Mouse (Mus musculus) right cerebral cortex, postnatal 4 days (tissue): ENCODE results near the gene Tmem255a.
A peak's percentile ranks its signal among the peaks of the same experiment; 100 is the strongest.

Source experiments
- DNase-seq: peaks from one replicate; pipeline ENCODE4 v3.0.0-alpha.2; 2022

Tmem255a gene

GRCm38 (mm10) chrX:38251851-38252571 lies at the start of gene Tmem255a:
Tmem255a (minus strand) TSS chrX:38252439.
- peak; percentile 17 for DNase-seq

- no peak for DNase-seq
These were observed 7.4 kb upstream of the Tmem255a start for GRCm38 (mm10) chrX:38259610-38260009.

- DNase-seq, result peak; percentile 16
These were observed 1.8 kb downstream of the Tmem255a start for GRCm38 (mm10) chrX:38250352-38250950.

- DNase-seq, result peak; percentile 58
These were observed 2.4 kb downstream of the Tmem255a start for GRCm38 (mm10) chrX:38249640-38250351.

DNA sequence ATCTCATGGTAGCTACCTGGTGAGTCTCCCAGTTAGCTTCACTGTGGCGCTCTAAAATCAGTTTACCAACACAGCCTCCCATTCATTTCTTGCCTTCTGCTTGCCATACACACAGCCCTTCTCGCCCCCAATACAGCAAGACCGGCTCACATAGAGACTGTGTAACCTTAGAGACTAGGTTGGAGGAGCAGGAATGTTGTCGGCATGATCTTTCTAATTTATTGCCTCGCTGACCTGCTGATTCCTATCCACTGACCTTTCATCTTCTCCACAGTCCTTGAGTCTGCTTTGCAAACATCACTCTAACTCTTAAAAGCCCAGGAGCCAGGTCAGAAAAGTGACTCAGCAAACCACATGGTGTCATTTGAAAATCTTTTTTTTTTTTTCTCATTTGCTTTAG lies 4.6 kb downstream of the Tmem255a start:
- no peak for DNase-seq

GRCm38 (mm10) chrX:38247108-38247507 lies 5.1 kb downstream of the Tmem255a start:
- no peak for DNase-seq

- peak; percentile 40 for DNase-seq
These were observed 14.5 kb downstream of the Tmem255a start for GRCm38 (mm10) chrX:38237731-38238130.

- no peak for DNase-seq
These were observed 22.4 kb downstream of the Tmem255a start for GRCm38 (mm10) chrX:38229888-38230287.

GRCm38 (mm10) chrX:38222757-38223156 lies 29.5 kb downstream of the Tmem255a start:
- no peak for DNase-seq

DNA sequence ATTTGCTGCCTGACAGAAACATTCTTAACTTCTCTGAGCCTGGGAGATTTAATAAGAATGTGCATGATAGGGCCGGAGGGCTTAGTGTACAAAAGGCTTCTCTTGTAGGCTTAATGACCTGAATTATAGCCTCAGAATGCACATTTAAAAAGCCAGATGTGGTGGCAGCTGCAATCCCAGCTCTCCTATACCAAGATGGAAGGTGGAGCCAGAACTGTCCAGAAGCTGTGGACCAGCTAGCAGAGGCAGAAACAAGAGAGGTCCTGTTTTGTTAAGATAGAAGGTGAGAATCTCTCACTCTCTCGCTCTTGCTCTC lies 34.6 kb downstream of the Tmem255a start:
- no peak for DNase-seq

GRCm38 (mm10) chrX:38216986-38217675 lies 35.1 kb downstream of the Tmem255a start:
- DNase-seq, result no peak

- DNase-seq, result no peak
These were observed 44.8 kb downstream of the Tmem255a start for GRCm38 (mm10) chrX:38207392-38207791.

DNA sequence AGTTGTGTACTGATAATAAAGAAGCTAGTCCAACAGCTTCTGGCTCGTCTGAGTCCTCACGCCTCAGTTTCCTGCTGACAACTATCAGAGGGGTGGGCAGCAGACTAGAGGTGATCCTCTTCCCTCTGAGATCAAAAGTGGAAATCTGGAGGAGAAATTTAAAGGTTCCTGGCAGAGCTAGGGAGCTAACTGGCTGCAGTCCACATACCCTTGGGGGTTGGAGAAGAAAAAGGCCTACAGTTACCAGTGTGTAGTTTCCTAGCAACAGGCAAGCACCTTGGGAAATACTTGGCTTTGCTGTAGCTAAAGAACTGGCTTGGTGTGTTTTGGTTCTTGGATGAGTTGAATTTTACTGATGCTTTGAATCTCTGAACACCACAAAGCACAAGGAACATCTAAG lies 50.4 kb downstream of the Tmem255a start:
- peak; percentile 6 for DNase-seq

DNA sequence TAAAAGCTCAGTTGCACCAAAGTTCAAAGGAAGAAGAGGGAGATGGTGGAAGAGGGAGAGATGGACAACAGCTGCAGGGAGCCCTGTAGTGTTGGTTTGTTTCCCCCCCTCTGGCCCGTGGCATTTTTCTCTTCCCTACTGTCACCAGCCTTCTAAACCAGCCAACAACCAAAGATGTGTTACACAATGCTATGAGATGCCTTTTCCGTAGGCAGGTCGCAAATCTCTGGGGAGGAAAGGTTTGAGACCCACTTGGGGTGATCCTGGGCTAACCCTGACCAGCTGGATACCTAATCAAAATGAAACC lies 61.8 kb downstream of the Tmem255a start:
- DNase-seq, result no peak

DNA sequence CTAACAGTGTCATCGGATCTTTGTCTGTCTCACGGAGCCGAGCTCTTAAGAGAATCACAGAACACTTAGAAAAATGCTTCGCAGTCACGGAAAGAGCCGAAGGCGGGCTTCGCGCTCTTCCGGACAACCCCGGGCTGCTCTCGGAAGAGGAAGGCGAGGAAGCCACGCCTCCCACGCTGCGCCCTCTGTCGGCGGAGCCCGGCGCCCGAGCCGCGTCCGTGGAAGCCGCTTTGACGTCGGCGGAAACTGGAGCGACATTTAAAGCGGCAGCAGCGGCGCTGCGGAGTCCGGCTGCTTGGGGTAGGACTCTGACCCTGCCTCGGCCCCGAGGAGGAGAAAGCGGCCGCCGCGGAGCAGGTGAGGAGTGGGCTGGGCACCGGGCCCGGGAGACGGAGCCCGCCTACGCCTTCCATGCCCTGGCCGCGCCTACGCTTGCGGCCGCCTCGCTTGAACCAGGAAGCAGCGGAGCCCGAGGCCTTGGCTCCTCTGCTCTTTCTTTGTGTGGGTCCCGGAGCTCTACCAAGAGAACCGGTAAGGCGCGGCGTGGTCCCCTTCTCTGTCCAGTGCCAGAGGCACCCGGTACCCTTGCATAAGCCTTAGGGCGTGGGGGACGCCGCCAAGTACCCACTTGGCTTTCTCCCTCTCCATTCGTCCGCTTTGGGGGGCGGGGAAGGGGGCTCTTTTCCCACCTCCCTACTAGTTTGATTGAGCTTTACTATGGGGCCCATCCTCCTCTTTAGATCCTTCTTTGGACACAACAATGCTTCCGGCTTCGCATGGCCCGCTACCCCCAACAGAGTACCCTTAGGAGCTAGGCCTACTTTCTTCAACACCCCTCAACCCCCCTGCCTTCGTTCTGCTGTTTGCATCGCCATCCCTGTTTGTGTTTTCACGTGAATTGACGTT lies 62.4 kb downstream of the Tmem255a start, which contains the start of gene Zbtb33:
Gene Zbtb33, plus strand, starts transcription at position 242 of the 906 bp plus-strand sequence.
- peak; percentile 91 for DNase-seq

GRCm38 (mm10) chrX:38185520-38185919 lies 66.7 kb downstream of the Tmem255a start:
- no peak for DNase-seq

DNA sequence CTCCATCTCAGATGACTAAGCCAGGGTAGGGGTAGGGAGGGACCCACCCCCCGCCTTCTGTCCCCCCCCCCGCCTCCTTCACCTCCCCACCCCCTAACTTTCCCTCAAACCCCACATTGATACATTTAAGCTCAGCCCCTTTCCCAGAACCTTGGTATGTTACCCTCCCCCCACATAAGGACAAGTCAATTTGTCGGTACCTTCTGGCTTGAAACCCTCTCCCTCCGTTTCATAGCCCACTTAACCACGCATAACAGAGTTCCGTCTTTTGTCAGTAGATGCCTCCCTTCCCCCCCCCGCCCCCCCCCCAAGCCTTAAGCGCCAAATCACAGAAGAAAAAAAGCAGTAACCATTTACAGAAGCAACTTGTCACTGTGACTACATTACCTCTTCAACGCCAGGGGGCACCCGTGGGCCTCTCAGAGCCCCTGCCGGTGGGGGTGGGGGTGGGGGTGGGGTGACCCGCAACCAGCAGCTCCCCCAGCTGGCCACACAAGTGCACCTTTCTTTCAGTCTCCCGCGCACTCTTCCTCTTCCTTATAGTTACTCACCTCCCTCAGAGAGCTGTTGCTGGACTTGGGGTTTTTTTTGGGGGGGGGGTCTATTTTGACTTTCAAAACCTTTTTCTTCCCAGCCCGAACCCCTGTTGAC lies 70.5 kb downstream of the Tmem255a start:
- DNase-seq, result peak; percentile 78

GRCm38 (mm10) chrX:38180656-38181607 lies 71.3 kb downstream of the Tmem255a start:
- DNase-seq, result no peak

- peak; percentile 9 for DNase-seq
These were observed 72.3 kb downstream of the Tmem255a start for GRCm38 (mm10) chrX:38179891-38180310.

DNA sequence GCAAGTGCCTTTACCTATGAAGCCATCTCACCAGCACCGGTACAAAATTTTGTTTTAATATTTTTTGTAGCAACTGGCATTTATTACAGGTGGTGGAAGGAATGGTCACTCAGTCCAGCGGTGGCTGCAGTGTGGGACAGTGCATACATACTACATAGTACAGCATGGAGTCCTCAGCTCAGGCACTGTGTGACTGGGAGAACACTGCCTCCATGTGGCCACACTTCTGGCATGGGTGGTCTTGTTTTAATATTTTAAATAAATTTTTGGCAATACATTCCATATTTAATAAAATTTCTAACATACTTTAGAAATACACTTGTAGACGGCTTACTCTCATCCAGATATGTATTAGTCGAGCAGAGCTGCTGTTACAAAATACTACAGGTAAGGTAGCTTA lies 85.6 kb downstream of the Tmem255a start:
- DNase-seq, result no peak

GRCm38 (mm10) chrX:38166064-38166463 lies 86.2 kb downstream of the Tmem255a start:
- no peak for DNase-seq
